Mouse (Mus musculus) stomach, postnatal 0 days (tissue): Measurements from ENCODE around the gene Gpx4.

Experiments used
- CTCF ChIP-seq: IDR thresholded peaks from 2 replicates; pipeline ENCODE4 v1.5.1; 2016; ENCODE audit warnings: antibody characterized with exemption, low read depth, mild to moderate bottlenecking, moderate library complexity
- EP300 ChIP-seq: optimal IDR thresholded peaks from 2 replicates; pipeline ENCODE3; 2016; ENCODE audit warnings: antibody characterized with exemption

- TF ChIP-seq CTCF (no peak), EP300 (no peak)
Measured at GRCm38 (mm10) chr10:80078366-80078765, 31.4 kb downstream of the Gpx4 start.
